In the genomic region with DNA sequence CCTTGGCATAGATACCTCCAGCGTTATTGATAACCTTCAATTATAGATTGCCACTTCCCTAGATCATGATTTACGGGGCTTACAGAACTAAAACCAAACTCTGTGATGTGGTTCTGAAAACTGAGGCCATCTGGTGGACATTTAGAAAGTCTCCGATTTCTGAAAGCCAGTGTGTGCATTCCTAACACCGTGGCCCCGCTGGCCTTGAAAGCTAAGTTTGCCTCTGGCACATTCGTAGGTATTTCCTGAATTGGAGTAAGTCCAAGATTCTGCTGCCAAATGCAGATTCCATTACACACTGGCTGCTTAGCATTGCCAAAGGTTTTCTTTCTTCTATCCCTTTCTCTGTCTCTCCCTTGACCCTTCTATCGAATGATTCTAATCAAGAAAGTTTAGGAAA, we compare ENCODE assay signal across 7 mouse cellular contexts. TPM values are rescaled to one million over a fixed set of nuclear protein-coding genes. Genes with fewer than 3 reads are reported as not detected.
DNase-seq lines count a peak whose midpoint lies in the region.

No protein-coding gene starts in this region.

- DNase-seq in urinary bladder, postnatal 14 days (ENCODE audit: low spot score), result peak; percentile 38
- DNase-seq in urinary bladder, adult 18-20 months (ENCODE audit: low spot score in 2 of 2), result no peak
- DNase-seq in cerebellum, adult 8-10 months, result peak; percentile 18
- DNase-seq in gastrocnemius, postnatal 10 days, result peak; percentile 41
- DNase-seq in kidney, adult 18-20 months, result peak; percentile 61
- peak; percentile 78 for DNase-seq in lung, postnatal 25 days (ENCODE audit: low spot score)
- DNase-seq in natural killer cell, adult 2 months (ENCODE audit: low spot score in 2 of 2), result no peak

RNA-seq across cellular contexts. Expression of a gene that starts 55.7 kb away (rescaled TPM):
- total RNA-seq in gastrocnemius, postnatal 10 days (2021), result 100 to 1,000 TPM in 1 of 2 experiments, 10 to 100 TPM in 1; 84.2 to 106 TPM

Comparison
In these comparisons a context has a peak if more than half of its experiments do, and no peak if none do; other contexts are left out.
1. DNase-seq: peak in urinary bladder, postnatal 14 days (single experiment), cerebellum, adult 8-10 months (single experiment), gastrocnemius, postnatal 10 days (single experiment), kidney, adult 18-20 months (single experiment) and lung, postnatal 25 days (single experiment); none in urinary bladder, adult 18-20 months (0 of 2) and natural killer cell, adult 2 months (0 of 2).